ENCODE assay signal across 10 mouse cellular contexts in genomic region chr1:151355994-151356393, GRCm38 (mm10).
"Had no signal": no experiment of that assay in that cellular context is flagged by ENCODE, and none has a peak within 500 bp of the region (broad histone marks: within the 10 kb centered on the region; RNA-seq: fewer than 3 reads in every experiment).

No protein-coding gene starts in this region.

- ATAC-seq: hindbrain, postnatal 0 days; midbrain, embryonic 13.5 days had no signal

- H3K27ac ChIP-seq: hindbrain, postnatal 0 days; kidney, embryonic 15.5 days; left cerebral cortex, adult 2 months; limb, embryonic 10.5 days; midbrain, embryonic 13.5 days; neural tube, embryonic 12.5 days; stomach, postnatal 0 days had no signal

- DNase-seq: kidney, adult 2 months; kidney, postnatal 25 days; lung, embryonic 14.5 days had no signal

- H3K27me3 ChIP-seq: kidney, embryonic 15.5 days; midbrain, embryonic 13.5 days; neural tube, embryonic 12.5 days had no signal

- H3K9me3 ChIP-seq: kidney, embryonic 15.5 days; limb, embryonic 10.5 days; midbrain, embryonic 13.5 days; neural tube, embryonic 12.5 days had no signal

- H3K9ac ChIP-seq: kidney, embryonic 15.5 days; lung, embryonic 14.5 days; midbrain, embryonic 13.5 days; neural tube, embryonic 12.5 days had no signal

- H3K4me2 ChIP-seq: kidney, embryonic 15.5 days; lung, embryonic 14.5 days; midbrain, embryonic 13.5 days; neural tube, embryonic 12.5 days had no signal

- H3K4me3 ChIP-seq: kidney, embryonic 15.5 days; left cerebral cortex, adult 2 months; limb, embryonic 10.5 days; midbrain, embryonic 13.5 days; neural tube, embryonic 12.5 days had no signal

- H3K4me1 ChIP-seq: kidney, embryonic 15.5 days; limb, embryonic 10.5 days; midbrain, embryonic 13.5 days; neural tube, embryonic 12.5 days had no signal
